Mouse (Mus musculus) lung, embryonic 14.5 days (tissue): Measurements from ENCODE around the gene Cers5. TPM values are rescaled to one million over a fixed set of nuclear protein-coding genes. Genes with fewer than 3 reads are reported as not detected.

Experiments used
- ATAC-seq: fragments of 200-750 bp; cut with Nextera tagmentation; 2 replicates; pipeline ENCODE4 v1.8.0; 2017; ENCODE audit warnings: mild to moderate bottlenecking, moderate TSS enrichment, moderate library complexity; ENCODE audit not compliant: insufficient read depth
- DNase-seq: peaks from one replicate; pipeline ENCODE4 v3.0.0-alpha.2; 2015
- H3K27ac ChIP-seq: fragments of 300-500 bp; sonication (generic); 2 replicates; pipeline ENCODE4 v1.5.1; 2014; ENCODE audit warnings: low read depth, mild to moderate bottlenecking, moderate library complexity
- H3K27me3 ChIP-seq: fragments of 300-500 bp; sonication (generic); 2 replicates; pipeline ENCODE4 v1.6.1; 2014; ENCODE audit warnings: low read length, control low read depth; ENCODE audit not compliant: insufficient read depth
- H3K36me3 ChIP-seq: fragments of 300-500 bp; sonication (generic); 2 replicates; pipeline ENCODE4 v1.6.1; 2014; ENCODE audit warnings: control low read depth; ENCODE audit not compliant: insufficient read depth
- H3K4me1 ChIP-seq: fragments of 300-500 bp; sonication (generic); 2 replicates; pipeline ENCODE4 v1.6.1; 2014; ENCODE audit warnings: antibody characterized with exemption, control low read depth; ENCODE audit not compliant: insufficient read depth
- H3K4me2 ChIP-seq: fragments of 300-500 bp; sonication (generic); 2 replicates; pipeline ENCODE4 v1.6.1; 2014; ENCODE audit warnings: mild to moderate bottlenecking
- H3K4me3 ChIP-seq: fragments of 300-500 bp; sonication (generic); 2 replicates; pipeline ENCODE4 v1.5.1; 2014; ENCODE audit warnings: low read depth, low read length
- H3K9ac ChIP-seq: fragments of 300-500 bp; sonication (generic); 2 replicates; pipeline ENCODE4 v1.6.1; 2014
- H3K9me3 ChIP-seq: fragments of 300-500 bp; sonication (generic); 2 replicates; pipeline ENCODE4 v1.6.1; 2016; ENCODE audit warnings: low read depth, low read length, control low read depth
- CTCF ChIP-seq: IDR thresholded peaks from 2 replicates; pipeline ENCODE4 v1.5.1; 2016; ENCODE audit warnings: antibody characterized with exemption, low read depth
- WGBS: fragments of 180-500 bp; shearing (Covaris S2); extraction: QIAGEN DNeasy Blood & Tissue Kit; methylation state at CpG from one replicate; pipeline ENCODE4 v1.1.7; 2014; 5-methylcytosine and 5-hydroxymethylcytosine counted together
- polyA plus RNA-seq: library from polyadenylated mRNA; unstranded; fragments of >200 nt; fragmentation: Nextera tagmentation; extraction: Ambion mirVana; gene quantifications from 2 replicates; pipeline ENCODE4 v1.2.1, GENCODE M21; 2014

The Cers5 gene
- polyA plus RNA-seq, 1 experiment from 2014 or later = 78.8 TPM

- H3K9ac ChIP-seq = no peak overlapping the region
- no peaks in the 10 kb centered on the region for H3K27me3 ChIP-seq
- DNase-seq (no peak), ATAC-seq (no peak)
- 81% methylated on average over 9 of the region's 9 CpGs for WGBS
- H3K27ac ChIP-seq = no peak overlapping the region
- H3K36me3 ChIP-seq = peaks cover 25% of the 10 kb centered on the region
- H3K9me3 ChIP-seq = no peaks in the 10 kb centered on the region
- no peak for TF ChIP-seq CTCF
- no peak overlapping the region for H3K4me3 ChIP-seq
- H3K4me2 ChIP-seq = no peak overlapping the region
- H3K4me1 ChIP-seq = peaks cover 4% of the 10 kb centered on the region; the same call in 1 of the 2 replicates
Measured at GRCm38 (mm10) chr15:99718461-99719021, 54.1 kb downstream of the Cers5 start.

DNA sequence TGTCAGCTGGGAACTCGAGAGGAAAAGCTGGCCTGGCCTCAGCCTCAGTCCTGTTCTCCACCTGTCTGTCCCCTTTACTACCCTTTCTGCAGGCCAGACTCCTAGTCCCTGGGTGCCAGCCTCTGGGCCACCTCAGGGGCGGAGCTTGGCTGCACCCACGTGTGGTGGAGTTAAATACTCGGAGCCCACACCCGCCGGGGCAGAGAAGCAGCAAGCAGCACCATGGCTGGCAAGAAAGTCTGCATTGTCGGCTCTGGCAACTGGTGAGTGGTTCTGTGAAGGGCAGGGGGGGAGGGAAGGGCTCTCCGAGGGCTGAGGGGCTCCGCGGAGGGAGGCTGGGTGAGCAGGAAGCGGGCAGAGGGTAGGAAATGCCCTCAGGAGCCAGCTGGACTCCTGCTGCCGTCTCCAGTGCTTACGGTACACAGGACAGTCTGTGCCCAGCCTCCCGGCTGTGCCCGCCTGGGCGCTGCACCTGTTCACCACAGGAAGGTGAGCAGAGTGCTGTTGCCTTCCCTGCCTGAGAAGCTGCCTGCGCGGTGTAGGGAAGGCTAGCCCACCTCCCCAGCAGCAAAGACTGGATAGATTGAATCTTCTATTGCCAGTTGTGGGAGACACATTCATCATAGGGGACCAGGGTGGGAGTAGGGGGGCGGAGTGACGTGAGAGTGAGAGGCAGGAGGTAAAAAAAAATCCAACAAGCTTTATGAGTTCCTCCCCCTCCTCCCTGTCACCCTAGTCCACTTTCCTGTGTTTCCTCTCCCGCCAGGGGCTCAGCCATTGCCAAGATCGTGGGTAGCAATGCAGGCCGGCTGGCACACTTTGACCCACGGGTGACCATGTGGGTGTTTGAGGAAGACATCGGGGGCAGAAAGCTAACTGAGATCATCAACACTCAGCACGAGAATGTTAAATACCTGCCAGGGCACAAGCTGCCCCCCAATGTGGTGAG, 55.0 kb downstream of the Cers5 start, which contains the start of gene Gpd1:
Gpd1 (plus strand) TSS at position 130 of the 949 bp plus-strand sequence.
- no peak within 1 kb of the TSS for H3K4me2 ChIP-seq
- no peak for ATAC-seq
- TF ChIP-seq CTCF = no peak
- no peaks in the 10 kb centered on the region for H3K9me3 ChIP-seq
- no peak for DNase-seq
- no peak within 1 kb of the TSS for H3K4me3 ChIP-seq
- H3K9ac ChIP-seq = no peak within 1 kb of the TSS
- WGBS = 59% methylated on average over 26 of the region's 26 CpGs
- no peaks in the 10 kb centered on the region for H3K4me1 ChIP-seq
- H3K27ac ChIP-seq = no peak within 1 kb of the TSS; the same call in 1 of the 2 replicates
- peaks cover 34% of the 10 kb centered on the region for H3K36me3 ChIP-seq
- H3K27me3 ChIP-seq = no peaks in the 10 kb centered on the region

DNA sequence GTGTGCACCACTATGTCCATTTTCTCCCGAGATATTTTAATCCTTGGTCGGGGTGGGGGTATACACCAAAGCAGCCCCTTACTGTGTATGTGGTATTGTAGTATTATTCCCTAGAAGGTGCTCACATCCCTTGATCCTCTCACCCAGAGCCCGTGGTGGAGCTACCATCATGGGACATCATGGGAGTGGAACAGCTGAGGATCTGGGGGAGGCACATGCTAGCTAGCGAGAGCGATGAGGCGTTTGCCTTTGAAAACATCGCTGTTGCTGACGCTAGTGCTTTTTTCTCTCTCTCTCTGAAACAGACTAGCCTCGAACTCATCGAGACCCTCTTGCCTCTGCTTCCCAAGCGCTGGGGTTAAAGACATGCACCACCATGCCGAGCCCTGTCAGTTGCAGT, 55.9 kb downstream of the Cers5 start:
- Histone ChIP-seq H3K27ac (no peak overlapping the region), H3K9ac (no peak overlapping the region), H3K4me1 (no peaks in the 10 kb centered on the region), H3K4me2 (no peak overlapping the region), H3K36me3 (peaks cover 43% of the 10 kb centered on the region), H3K9me3 (no peaks in the 10 kb centered on the region), H3K4me3 (no peak overlapping the region), H3K27me3 (no peaks in the 10 kb centered on the region)
- no peak for ATAC-seq
- WGBS = 84% methylated on average over 12 of the region's 12 CpGs
- DNase-seq = no peak
- TF ChIP-seq CTCF = no peak

GRCm38 (mm10) chr15:99715982-99716746, 56.5 kb downstream of the Cers5 start:
- Histone ChIP-seq H3K27ac (no peak overlapping the region), H3K36me3 (peaks cover 49% of the 10 kb centered on the region), H3K4me3 (no peak overlapping the region), H3K27me3 (no peaks in the 10 kb centered on the region), H3K9ac (no peak overlapping the region), H3K9me3 (no peaks in the 10 kb centered on the region), H3K4me2 (no peak overlapping the region), H3K4me1 (no peaks in the 10 kb centered on the region)
- no peak for ATAC-seq
- TF ChIP-seq CTCF = no peak
- 55% methylated on average over 11 of the region's 11 CpGs for WGBS
- DNase-seq = peak; percentile 22

- H3K4me2 ChIP-seq = no peak overlapping the region
- no peak overlapping the region for H3K4me3 ChIP-seq
- no peak overlapping the region for H3K27ac ChIP-seq
- H3K4me1 ChIP-seq = no peaks in the 10 kb centered on the region
- H3K9me3 ChIP-seq = no peaks in the 10 kb centered on the region
- H3K27me3 ChIP-seq = no peaks in the 10 kb centered on the region
- 83% methylated on average over 13 of the region's 13 CpGs for WGBS
- no peak overlapping the region for H3K9ac ChIP-seq
- TF ChIP-seq CTCF = no peak
- peaks cover 53% of the 10 kb centered on the region for H3K36me3 ChIP-seq
- ATAC-seq = no peak
- no peak for DNase-seq
Measured at GRCm38 (mm10) chr15:99715361-99715865, 57.3 kb downstream of the Cers5 start.

GRCm38 (mm10) chr15:99714858-99715257, 57.8 kb downstream of the Cers5 start:
- no peak overlapping the region for H3K27ac ChIP-seq
- H3K4me2 ChIP-seq = no peak overlapping the region
- H3K9ac ChIP-seq = no peak overlapping the region
- no peak overlapping the region for H3K4me3 ChIP-seq
- DNase-seq (peak; percentile 91), ATAC-seq (peak; percentile 46; the same call in 1 of the 2 replicates)
- peaks cover 55% of the 10 kb centered on the region for H3K36me3 ChIP-seq
- peak; percentile 98 for TF ChIP-seq CTCF
- no peaks in the 10 kb centered on the region for H3K9me3 ChIP-seq
- H3K27me3 ChIP-seq = no peaks in the 10 kb centered on the region
- no peaks in the 10 kb centered on the region for H3K4me1 ChIP-seq
- WGBS = 43% methylated on average over 7 of the region's 7 CpGs

DNA sequence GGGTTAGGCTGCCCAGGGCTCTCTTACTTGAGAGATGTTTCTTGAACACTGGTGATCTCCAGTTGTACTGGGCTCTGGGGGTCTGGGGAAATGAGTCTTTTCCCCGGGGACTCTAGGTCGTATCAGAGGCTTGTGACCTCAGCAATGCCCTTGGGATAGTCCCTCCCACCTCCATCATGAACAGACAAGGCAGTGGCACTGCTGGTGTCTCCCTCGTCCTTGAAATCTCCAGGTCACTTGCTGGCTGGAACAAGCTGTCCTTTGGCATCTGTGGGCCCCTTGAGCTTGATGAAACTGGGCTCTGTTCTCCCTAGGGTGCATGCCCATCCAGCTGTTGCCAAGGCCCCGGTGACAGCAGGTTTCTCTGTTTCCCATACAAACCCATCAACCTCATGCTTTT, 58.5 kb downstream of the Cers5 start:
- WGBS = 65% methylated on average over 4 of the region's 4 CpGs
- no peak for ATAC-seq
- no peak for DNase-seq
- no peaks in the 10 kb centered on the region for H3K27me3 ChIP-seq
- peaks cover 62% of the 10 kb centered on the region for H3K36me3 ChIP-seq
- H3K4me1 ChIP-seq = no peaks in the 10 kb centered on the region
- no peak overlapping the region for H3K4me3 ChIP-seq
- H3K9me3 ChIP-seq = no peaks in the 10 kb centered on the region
- H3K27ac ChIP-seq = no peak overlapping the region; the same call in 1 of the 2 replicates
- no peak overlapping the region for H3K9ac ChIP-seq
- TF ChIP-seq CTCF = no peak
- H3K4me2 ChIP-seq = no peak overlapping the region
